Mouse (Mus musculus): ENCODE data around the gene B4galt1. TPM values are rescaled to one million over a fixed set of nuclear protein-coding genes. Genes with fewer than 3 reads are reported as not detected.

The B4galt1 gene
- 43.8 and 101 TPM in 2 replicates for polyA plus RNA-seq (2012; ENCODE audit: insufficient read depth, low replicate concordance)

- Histone ChIP-seq H3K27me3 (replicated peaks) (no peaks in the 10 kb centered on the region), H3K4me1 (peaks cover 51% of the 10 kb centered on the region), H3K4me3 (replicated peaks) (peak within 1 kb of the TSS; percentile 99), H3K36me3 (replicated peaks; ENCODE audit: low read length) (peaks cover 28% of the 10 kb centered on the region), H3K9me3 (no peaks in the 10 kb centered on the region)
- TF ChIP-seq FLI1 (IDR thresholded peaks at IDR 0.05; ENCODE audit: low read length) (no peak), GATA1 (IDR thresholded peaks at IDR 0.05; ENCODE audit: borderline replicate concordance, low read length) (no peak)
Measured at GRCm38 (mm10) chr4:40853565-40854386, at the start of gene B4galt1. B4galt1 (minus strand) TSS chr4:40854005.

GRCm38 (mm10) chr4:40900612-40901011 is 46.8 kb upstream of the B4galt1 start:
- Histone ChIP-seq H3K27me3 (replicated peaks) (no peaks in the 10 kb centered on the region), H3K4me3 (replicated peaks) (peak overlapping the region; percentile 42), H3K9me3 (peaks cover 31% of the 10 kb centered on the region), H3K36me3 (replicated peaks; ENCODE audit: low read length) (peaks cover 29% of the 10 kb centered on the region), H3K4me1 (peaks cover 53% of the 10 kb centered on the region)
- TF ChIP-seq GATA1 (IDR thresholded peaks at IDR 0.05; ENCODE audit: borderline replicate concordance, low read length) (no peak), FLI1 (IDR thresholded peaks at IDR 0.05; ENCODE audit: low read length) (no peak)

GRCm38 (mm10) chr4:40900071-40900470 is 46.3 kb upstream of the B4galt1 start:
- H3K27me3 ChIP-seq (replicated peaks) = no peaks in the 10 kb centered on the region
- no peak overlapping the region for H3K4me3 ChIP-seq (replicated peaks)
- H3K4me1 ChIP-seq = peaks cover 50% of the 10 kb centered on the region
- H3K9me3 ChIP-seq = peaks cover 37% of the 10 kb centered on the region
- TF ChIP-seq FLI1 (IDR thresholded peaks at IDR 0.05; ENCODE audit: low read length) (no peak), GATA1 (IDR thresholded peaks at IDR 0.05; ENCODE audit: borderline replicate concordance, low read length) (no peak; the same call in 2 of the 3 replicates)
- peaks cover 29% of the 10 kb centered on the region for H3K36me3 ChIP-seq (replicated peaks; ENCODE audit: low read length)

- Histone ChIP-seq H3K27me3 (replicated peaks) (no peaks in the 10 kb centered on the region), H3K36me3 (replicated peaks; ENCODE audit: low read length) (peaks cover 29% of the 10 kb centered on the region), H3K4me1 (peaks cover 43% of the 10 kb centered on the region), H3K9me3 (peaks cover 38% of the 10 kb centered on the region), H3K4me3 (replicated peaks) (no peak overlapping the region)
- TF ChIP-seq FLI1 (IDR thresholded peaks at IDR 0.05; ENCODE audit: low read length) (no peak), GATA1 (IDR thresholded peaks at IDR 0.05; ENCODE audit: borderline replicate concordance, low read length) (no peak)
Measured at GRCm38 (mm10) chr4:40899264-40899663, 45.5 kb upstream of the B4galt1 start.

GRCm38 (mm10) chr4:40898476-40899044 is 44.8 kb upstream of the B4galt1 start:
- Histone ChIP-seq H3K4me1 (peaks cover 40% of the 10 kb centered on the region), H3K9me3 (peaks cover 40% of the 10 kb centered on the region), H3K4me3 (replicated peaks) (no peak overlapping the region), H3K27me3 (replicated peaks) (no peaks in the 10 kb centered on the region), H3K36me3 (replicated peaks; ENCODE audit: low read length) (peaks cover 29% of the 10 kb centered on the region)
- TF ChIP-seq FLI1 (IDR thresholded peaks at IDR 0.05; ENCODE audit: low read length) = no peak
- no peak for TF ChIP-seq GATA1 (IDR thresholded peaks at IDR 0.05; ENCODE audit: borderline replicate concordance, low read length)

- no peaks in the 10 kb centered on the region for H3K27me3 ChIP-seq (replicated peaks)
- peaks cover 37% of the 10 kb centered on the region for H3K9me3 ChIP-seq
- peaks cover 20% of the 10 kb centered on the region for H3K36me3 ChIP-seq (replicated peaks; ENCODE audit: low read length)
Measured at GRCm38 (mm10) chr4:40895646-40896045, 41.8 kb upstream of the B4galt1 start.

GRCm38 (mm10) chr4:40895118-40895517 is 41.3 kb upstream of the B4galt1 start:
- Histone ChIP-seq H3K36me3 (replicated peaks; ENCODE audit: low read length) (peaks cover 15% of the 10 kb centered on the region), H3K9me3 (peaks cover 32% of the 10 kb centered on the region), H3K4me1 (peaks cover 26% of the 10 kb centered on the region), H3K27me3 (replicated peaks) (no peaks in the 10 kb centered on the region), H3K4me3 (replicated peaks) (no peak overlapping the region)
- TF ChIP-seq GATA1 (IDR thresholded peaks at IDR 0.05; ENCODE audit: borderline replicate concordance, low read length) (no peak), FLI1 (IDR thresholded peaks at IDR 0.05; ENCODE audit: low read length) (no peak)

More at GRCm38 (mm10) chr4:40895646-40896045, 41.8 kb upstream of the B4galt1 start:
- no peak for TF ChIP-seq FLI1 (IDR thresholded peaks at IDR 0.05; ENCODE audit: low read length)
- no peak for TF ChIP-seq GATA1 (IDR thresholded peaks at IDR 0.05; ENCODE audit: borderline replicate concordance, low read length)
- peaks cover 26% of the 10 kb centered on the region for H3K4me1 ChIP-seq
- H3K4me3 ChIP-seq (replicated peaks) = no peak overlapping the region

GRCm38 (mm10) chr4:40891206-40891605 is 37.4 kb upstream of the B4galt1 start:
- no peak overlapping the region for H3K4me3 ChIP-seq (replicated peaks)
- H3K9me3 ChIP-seq = peaks cover 14% of the 10 kb centered on the region; the same call in 1 of the 2 replicates
- H3K27me3 ChIP-seq (replicated peaks) = no peaks in the 10 kb centered on the region
- TF ChIP-seq GATA1 (IDR thresholded peaks at IDR 0.05; ENCODE audit: borderline replicate concordance, low read length) = no peak
- no peak for TF ChIP-seq FLI1 (IDR thresholded peaks at IDR 0.05; ENCODE audit: low read length)
- no peaks in the 10 kb centered on the region for H3K36me3 ChIP-seq (replicated peaks; ENCODE audit: low read length)
- H3K4me1 ChIP-seq = peaks cover 45% of the 10 kb centered on the region

GRCm38 (mm10) chr4:40889983-40890382 is 36.2 kb upstream of the B4galt1 start:
- no peaks in the 10 kb centered on the region for H3K27me3 ChIP-seq (replicated peaks)
- peak overlapping the region; percentile 51 for H3K4me3 ChIP-seq (replicated peaks)
- peaks cover 57% of the 10 kb centered on the region for H3K4me1 ChIP-seq
- H3K36me3 ChIP-seq (replicated peaks; ENCODE audit: low read length) = no peaks in the 10 kb centered on the region
- peaks cover 7% of the 10 kb centered on the region; the same call in 1 of the 2 replicates for H3K9me3 ChIP-seq
- no peak for TF ChIP-seq GATA1 (IDR thresholded peaks at IDR 0.05; ENCODE audit: borderline replicate concordance, low read length)
- no peak for TF ChIP-seq FLI1 (IDR thresholded peaks at IDR 0.05; ENCODE audit: low read length)

- H3K4me1 ChIP-seq = peaks cover 60% of the 10 kb centered on the region
- H3K9me3 ChIP-seq = peaks cover 6% of the 10 kb centered on the region; the same call in 1 of the 2 replicates
- H3K27me3 ChIP-seq (replicated peaks) = no peaks in the 10 kb centered on the region
- peak overlapping the region; percentile 35 for H3K4me3 ChIP-seq (replicated peaks)
- TF ChIP-seq GATA1 (IDR thresholded peaks at IDR 0.05; ENCODE audit: borderline replicate concordance, low read length) = no peak
- TF ChIP-seq FLI1 (IDR thresholded peaks at IDR 0.05; ENCODE audit: low read length) = no peak
- H3K36me3 ChIP-seq (replicated peaks; ENCODE audit: low read length) = no peaks in the 10 kb centered on the region
Measured at GRCm38 (mm10) chr4:40889252-40889651, 35.4 kb upstream of the B4galt1 start.
